Mouse (Mus musculus) thymus, adult 2 months (tissue): ENCODE data around the gene Clic6.

Experiments used
- CTCF ChIP-seq: fragments of 200-500 bp; IDR thresholded peaks from 2 replicates; pipeline ENCODE4 v1.5.1; 2012; ENCODE audit warnings: mild to moderate bottlenecking, control low read depth, low read length, moderate library complexity, borderline replicate concordance; ENCODE audit not compliant: control insufficient read depth, poor library complexity, insufficient read depth; ENCODE audit errors: extremely low read depth
- POLR2A ChIP-seq: fragments of 200-500 bp; IDR thresholded peaks from 2 replicates; pipeline ENCODE4 v1.6.1; 2012; ENCODE audit warnings: mild to moderate bottlenecking, low read length, control low read depth, moderate library complexity; ENCODE audit not compliant: control insufficient read depth, poor library complexity, insufficient read depth; ENCODE audit errors: extremely low read depth

GRCm38 (mm10) chr16:92555051-92555450 lies 69.5 kb downstream of the Clic6 start:
- TF ChIP-seq CTCF (no peak), POLR2A (no peak)
